Mouse (Mus musculus): ENCODE data around the gene Utp11. TPM values are rescaled to one million over a fixed set of nuclear protein-coding genes. Genes with fewer than 3 reads are reported as not detected.

Gene Utp11
- polyA plus RNA-seq, 1 experiment from 2014 or later: 105 TPM

DNA sequence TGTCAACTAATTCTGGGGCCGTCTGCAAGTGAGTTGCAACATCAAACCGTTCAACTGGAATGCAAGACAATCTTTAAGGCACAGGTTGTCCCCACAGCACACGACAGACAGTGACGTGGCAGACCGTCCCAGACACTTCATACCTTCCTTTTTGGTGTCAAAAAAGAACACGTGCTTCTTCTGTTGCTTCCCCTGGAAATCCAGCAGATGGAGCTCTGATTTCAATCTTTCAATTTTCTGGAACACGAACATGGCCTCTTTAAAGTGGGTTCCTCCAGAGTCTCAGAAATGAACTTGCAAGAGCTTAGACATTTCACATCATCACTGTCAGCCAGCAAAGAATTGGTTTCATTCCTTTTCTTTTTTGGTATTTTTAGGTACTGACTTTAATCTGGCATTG, 11.1 kb downstream of the Utp11 start:
- Histone ChIP-seq H3K4me3 (ENCODE audit: low read depth, low read length) (no peak overlapping the region), H3K4me1 (replicated peaks; ENCODE audit: control insufficient read depth, insufficient read depth) (no peaks in the 10 kb centered on the region), H3K36me3 (ENCODE audit: control insufficient read depth, insufficient read depth, low read length) (peaks cover 35% of the 10 kb centered on the region), H3K4me2 (replicated peaks; ENCODE audit: low read depth) (no peak overlapping the region), H3K27ac (replicated peaks) (no peak overlapping the region), H3K27me3 (ENCODE audit: control insufficient read depth, insufficient read depth, low read length) (no peaks in the 10 kb centered on the region), H3K9me3 (ENCODE audit: control insufficient read depth, low read length) (no peaks in the 10 kb centered on the region), H3K9ac (ENCODE audit: low read length) (no peak overlapping the region)
- 45% methylated on average over 7 of the region's 7 CpGs for WGBS
- DNase-seq (ENCODE audit: low spot score) (no peak), ATAC-seq (ENCODE audit: low FRiP score, low TSS enrichment) (no peak)
- TF ChIP-seq EP300 (optimal IDR thresholded peaks at IDR 0.05): no peak
- TF ChIP-seq CTCF (IDR thresholded peaks at IDR 0.05; ENCODE audit: low read depth): peak; percentile 77

DNA sequence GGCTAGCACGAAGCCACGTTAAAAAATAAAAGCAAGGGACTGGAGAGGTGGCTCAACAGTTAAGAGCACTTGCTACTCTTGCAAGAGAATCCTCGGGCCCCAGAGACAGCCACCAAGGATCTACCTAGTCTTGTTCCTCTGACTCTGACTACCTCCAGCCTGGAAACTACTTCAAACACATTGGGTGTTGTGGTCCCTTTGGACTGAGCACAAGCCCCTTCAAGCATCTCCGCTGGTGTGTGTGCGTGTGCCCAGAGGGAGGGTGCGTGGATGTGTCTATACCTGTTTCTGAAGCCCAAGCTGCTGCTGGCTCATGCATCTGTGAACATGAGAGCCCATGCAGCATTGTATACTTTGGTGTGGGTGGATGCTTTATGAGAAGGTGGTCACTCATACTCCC, 17.4 kb downstream of the Utp11 start:
- Histone ChIP-seq H3K4me1 (replicated peaks; ENCODE audit: control insufficient read depth, insufficient read depth) (0 out of 2 replicates have a peak, but pooled peaks cover 2% of the 10 kb centered on the region), H3K27me3 (ENCODE audit: control insufficient read depth, insufficient read depth, low read length) (0 out of 2 replicates have a peak, but pooled peaks cover 2% of the 10 kb centered on the region), H3K27ac (replicated peaks) (no peak overlapping the region), H3K4me2 (replicated peaks; ENCODE audit: low read depth) (no peak overlapping the region), H3K36me3 (ENCODE audit: control insufficient read depth, insufficient read depth, low read length) (peaks cover 26% of the 10 kb centered on the region; the same call in 1 of the 2 replicates), H3K9me3 (ENCODE audit: control insufficient read depth, low read length) (no peaks in the 10 kb centered on the region), H3K9ac (ENCODE audit: low read length) (no peak overlapping the region), H3K4me3 (ENCODE audit: low read depth, low read length) (no peak overlapping the region)
- WGBS: 79% methylated on average over 6 of the region's 6 CpGs
- no peak for DNase-seq (ENCODE audit: low spot score)
- TF ChIP-seq CTCF (IDR thresholded peaks at IDR 0.05; ENCODE audit: low read depth): no peak
- TF ChIP-seq EP300 (optimal IDR thresholded peaks at IDR 0.05): no peak
- ATAC-seq (ENCODE audit: low FRiP score, low TSS enrichment): no peak

DNA sequence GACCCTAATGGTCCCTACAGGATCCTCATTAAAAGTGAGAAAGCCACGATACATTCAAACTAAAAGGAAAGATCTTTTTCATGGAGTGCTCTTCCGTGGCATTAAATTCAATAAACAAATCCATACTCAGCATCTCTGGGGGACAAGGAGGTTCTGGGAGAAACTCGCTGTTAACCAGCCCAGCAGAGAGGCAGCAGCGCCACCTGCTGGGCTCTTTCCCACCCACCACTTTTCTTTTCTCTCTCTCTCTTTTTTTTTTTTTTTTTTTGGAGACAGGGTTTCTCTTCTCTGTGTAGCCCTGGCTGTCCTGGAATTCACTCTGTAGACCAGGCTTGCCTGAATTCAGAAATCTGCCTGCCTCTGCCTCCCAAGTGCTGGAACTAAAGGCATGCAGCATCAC, 18.4 kb downstream of the Utp11 start:
- Histone ChIP-seq H3K27me3 (ENCODE audit: control insufficient read depth, insufficient read depth, low read length) (0 out of 2 replicates have a peak, but pooled peaks cover 2% of the 10 kb centered on the region), H3K4me2 (replicated peaks; ENCODE audit: low read depth) (no peak overlapping the region), H3K4me3 (ENCODE audit: low read depth, low read length) (no peak overlapping the region), H3K4me1 (replicated peaks; ENCODE audit: control insufficient read depth, insufficient read depth) (0 out of 2 replicates have a peak, but pooled peaks cover 2% of the 10 kb centered on the region), H3K27ac (replicated peaks) (no peak overlapping the region), H3K9ac (ENCODE audit: low read length) (no peak overlapping the region), H3K36me3 (ENCODE audit: control insufficient read depth, insufficient read depth, low read length) (peaks cover 22% of the 10 kb centered on the region; the same call in 1 of the 2 replicates), H3K9me3 (ENCODE audit: control insufficient read depth, low read length) (no peaks in the 10 kb centered on the region)
- 3% methylated on average over 4 of the region's 4 CpGs for WGBS
- no peak for TF ChIP-seq EP300 (optimal IDR thresholded peaks at IDR 0.05)
- TF ChIP-seq CTCF (IDR thresholded peaks at IDR 0.05; ENCODE audit: low read depth): peak; percentile 88
- DNase-seq (ENCODE audit: low spot score) (peak; percentile 66), ATAC-seq (ENCODE audit: low FRiP score, low TSS enrichment) (no peak)

DNA sequence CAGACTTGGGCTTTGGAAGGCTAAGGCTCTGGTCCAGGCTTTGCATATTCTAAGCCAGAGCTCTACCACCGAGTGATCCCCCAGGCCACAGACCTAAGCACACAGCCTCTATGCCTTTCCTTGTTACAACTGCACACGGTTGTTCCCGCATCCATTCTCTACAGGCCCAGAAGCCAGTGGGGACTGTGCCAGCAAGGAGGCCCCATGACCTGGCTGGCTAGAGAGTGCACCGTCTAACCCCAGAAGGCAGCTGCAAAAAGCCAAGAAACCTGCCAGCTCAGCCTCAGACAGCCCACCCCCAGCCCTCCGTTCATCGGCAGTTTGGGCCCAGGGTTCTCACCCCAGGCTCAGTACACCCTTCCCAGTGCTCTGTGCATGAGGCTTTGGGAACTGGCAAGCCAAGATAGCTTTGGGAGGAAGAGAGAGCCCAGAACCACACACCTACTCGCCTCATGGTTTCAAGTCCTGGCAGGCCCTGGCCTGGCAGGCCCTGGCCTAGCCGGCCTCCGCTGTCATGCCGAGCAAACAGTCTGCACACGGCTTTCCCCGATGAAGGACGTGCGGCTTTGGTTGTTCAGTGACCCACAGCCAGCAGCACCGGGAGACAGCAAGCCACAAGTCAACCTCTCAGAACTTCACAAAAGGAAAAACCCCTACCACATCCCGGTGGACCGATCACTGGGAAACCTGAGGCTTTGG, 18.9 kb downstream of the Utp11 start:
- Histone ChIP-seq H3K4me3 (ENCODE audit: low read depth, low read length) (no peak overlapping the region), H3K9ac (ENCODE audit: low read length) (no peak overlapping the region), H3K9me3 (ENCODE audit: control insufficient read depth, low read length) (no peaks in the 10 kb centered on the region), H3K27ac (replicated peaks) (no peak overlapping the region), H3K27me3 (ENCODE audit: control insufficient read depth, insufficient read depth, low read length) (0 out of 2 replicates have a peak, but pooled peaks cover 2% of the 10 kb centered on the region), H3K4me1 (replicated peaks; ENCODE audit: control insufficient read depth, insufficient read depth) (0 out of 2 replicates have a peak, but pooled peaks cover 2% of the 10 kb centered on the region), H3K4me2 (replicated peaks; ENCODE audit: low read depth) (no peak overlapping the region), H3K36me3 (ENCODE audit: control insufficient read depth, insufficient read depth, low read length) (peaks cover 17% of the 10 kb centered on the region; the same call in 1 of the 2 replicates)
- ATAC-seq (ENCODE audit: low FRiP score, low TSS enrichment) (no peak), DNase-seq (ENCODE audit: low spot score) (no peak)
- TF ChIP-seq EP300 (optimal IDR thresholded peaks at IDR 0.05) (no peak), CTCF (IDR thresholded peaks at IDR 0.05; ENCODE audit: low read depth) (no peak)
- WGBS: 61% methylated on average over 17 of the region's 17 CpGs

DNA sequence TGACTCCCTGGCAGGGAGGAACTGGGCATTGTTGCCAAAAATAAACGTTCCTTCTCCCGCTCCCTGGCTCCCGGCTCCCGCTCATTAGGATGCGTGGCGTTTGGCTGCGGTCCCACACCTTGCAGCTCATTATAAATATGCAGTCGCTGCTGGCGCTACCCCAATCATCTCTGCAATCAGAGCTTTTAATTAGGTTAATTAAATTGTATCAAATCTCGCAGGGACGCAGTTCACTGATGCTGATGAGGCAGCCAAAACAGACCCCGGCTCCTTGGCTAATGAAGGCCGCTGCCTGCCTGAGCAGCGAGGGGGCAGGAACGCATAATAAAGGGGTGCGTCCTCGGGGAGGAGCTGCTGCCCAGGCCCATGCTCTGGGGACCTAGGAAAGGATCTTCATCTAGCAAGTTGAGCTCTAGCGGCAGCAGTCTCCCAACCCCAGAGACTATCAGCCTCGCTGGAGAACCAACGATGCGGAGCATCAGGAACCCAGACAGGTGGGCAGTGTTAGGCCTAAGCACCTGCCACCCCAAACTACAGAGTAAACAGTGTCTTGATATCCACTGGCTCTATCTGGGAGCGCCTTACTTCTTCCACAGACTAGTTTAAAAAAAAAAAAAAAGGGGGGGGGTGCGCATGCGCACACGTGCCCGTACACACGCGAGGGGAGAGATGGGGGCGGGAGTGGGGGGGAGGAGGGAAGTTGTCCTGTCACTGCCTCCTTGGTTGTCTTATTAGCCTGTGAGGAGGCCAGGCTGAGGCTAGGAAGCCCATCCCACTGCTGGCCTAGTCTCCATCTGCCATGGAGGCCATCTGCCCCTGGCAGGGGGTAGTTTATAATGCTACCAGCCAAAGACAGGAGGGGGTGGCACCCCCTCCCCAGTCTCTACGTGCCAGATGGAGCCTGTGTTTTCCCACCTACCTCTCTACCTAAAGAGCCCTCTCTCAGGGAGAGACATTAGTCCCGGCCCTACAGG, 20.8 kb downstream of the Utp11 start:
- Histone ChIP-seq H3K9me3 (ENCODE audit: control insufficient read depth, low read length) (no peaks in the 10 kb centered on the region), H3K4me2 (replicated peaks; ENCODE audit: low read depth) (peak overlapping the region; percentile 8; the same call in 1 of the 2 replicates), H3K4me1 (replicated peaks; ENCODE audit: control insufficient read depth, insufficient read depth) (0 out of 2 replicates have a peak, but pooled peaks cover 2% of the 10 kb centered on the region), H3K27me3 (ENCODE audit: control insufficient read depth, insufficient read depth, low read length) (0 out of 2 replicates have a peak, but pooled peaks cover 2% of the 10 kb centered on the region), H3K27ac (replicated peaks) (no peak overlapping the region), H3K36me3 (ENCODE audit: control insufficient read depth, insufficient read depth, low read length) (peaks cover 8% of the 10 kb centered on the region; the same call in 1 of the 2 replicates), H3K9ac (ENCODE audit: low read length) (no peak overlapping the region), H3K4me3 (ENCODE audit: low read depth, low read length) (peak overlapping the region; percentile 6; the same call in 1 of the 2 replicates)
- DNase-seq (ENCODE audit: low spot score): no peak
- ATAC-seq (ENCODE audit: low FRiP score, low TSS enrichment): no peak
- no peak for TF ChIP-seq EP300 (optimal IDR thresholded peaks at IDR 0.05)
- WGBS: 10% methylated on average over 29 of the region's 31 CpGs
